Mouse (Mus musculus): ENCODE measurements around the gene Nat10.

DNA sequence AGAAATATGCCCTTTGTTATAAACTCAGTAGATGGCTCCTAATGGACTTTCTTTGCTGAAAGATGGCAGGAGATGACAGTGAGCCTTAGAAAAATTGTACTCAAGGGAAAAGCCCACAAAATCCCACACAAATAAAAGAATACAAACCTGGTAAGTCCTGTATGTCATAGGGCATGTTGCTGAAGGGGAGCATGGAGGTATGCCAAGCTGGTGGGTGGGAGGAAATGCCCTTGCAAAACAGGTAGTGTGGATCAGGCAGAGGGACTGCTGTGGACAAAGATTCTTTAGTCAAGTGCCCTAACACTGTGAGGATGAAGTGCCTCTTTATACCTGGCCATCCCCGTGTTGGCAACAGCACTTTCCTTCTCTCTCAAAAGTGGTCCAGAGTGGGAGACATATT is 68.3 kb downstream of the Nat10 start:
- TF ChIP-seq CTCF (IDR thresholded peaks at IDR 0.05) (no peak), EP300 (IDR thresholded peaks at IDR 0.05) (no peak)

Data from lung, postnatal 0 days (tissue).